Mouse (Mus musculus): ENCODE results near the gene Nectin4.

DNA sequence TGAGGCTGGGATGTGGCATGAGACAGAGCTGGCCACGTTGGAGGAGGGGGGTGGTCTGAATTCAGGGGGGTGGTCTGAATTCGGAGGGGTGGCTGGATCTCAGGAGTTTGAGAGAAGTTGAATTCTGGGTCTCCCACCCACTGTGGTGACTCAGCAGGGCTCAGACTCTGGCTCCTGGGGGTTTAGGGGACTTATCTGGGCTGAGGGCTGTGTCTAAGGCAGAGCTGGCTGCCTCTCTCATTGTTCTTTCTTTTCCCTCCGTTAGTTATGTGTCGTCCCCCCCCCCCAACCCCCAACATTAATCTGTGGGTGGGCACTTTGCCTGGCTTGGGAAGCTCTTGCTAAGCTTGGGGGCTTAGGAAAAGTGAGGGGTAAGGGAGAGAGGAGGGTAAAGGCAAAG, 4.0 kb downstream of the Nectin4 start:
- no peak for TF ChIP-seq CTCF (IDR thresholded peaks at IDR 0.05; ENCODE audit: extremely low read depth, insufficient read length, insufficient replicate concordance, low read depth, low read length)
- no peak for TF ChIP-seq POLR2A (IDR thresholded peaks at IDR 0.05; ENCODE audit: low read depth, low read length)
